Mouse (Mus musculus): ENCODE results near the gene Mapkap1. TPM values are rescaled to one million over a fixed set of nuclear protein-coding genes. Genes with fewer than 3 reads are reported as not detected.

Mapkap1 gene
- polyA plus RNA-seq, 1 experiment, result 52.5 TPM

DNA sequence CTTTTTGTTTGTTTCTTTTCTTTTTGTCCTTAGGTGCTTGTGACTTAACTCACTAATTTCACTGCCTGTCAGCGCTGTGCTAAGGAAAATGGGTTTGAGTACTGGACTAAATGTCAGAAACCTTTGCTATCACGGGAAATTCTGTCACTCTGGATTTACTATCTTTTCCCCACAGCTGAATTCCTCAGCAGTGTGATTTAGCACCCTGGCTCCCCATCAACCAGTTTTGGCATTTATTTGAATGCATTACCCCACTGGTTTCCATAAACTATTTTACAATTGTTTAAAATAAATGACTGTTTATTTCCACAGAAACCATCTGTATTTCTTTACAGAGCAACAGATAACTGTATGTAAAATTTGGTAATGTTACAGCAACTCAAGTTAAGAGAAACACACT, 146.2 kb downstream of the Mapkap1 start:
- WGBS, result 74% methylated on average over 2 of the region's 2 CpGs
- H3K4me3 ChIP-seq (ENCODE audit: low read depth, low read length), result no peak overlapping the region
- H3K4me1 ChIP-seq (ENCODE audit: control insufficient read depth, insufficient read depth, insufficient read length, low read length), result no peaks in the 10 kb centered on the region
- no peak overlapping the region for H3K27ac ChIP-seq (ENCODE audit: insufficient read depth, low read depth, low read length)
- TF ChIP-seq CTCF (IDR thresholded peaks at IDR 0.05; ENCODE audit: extremely low read depth, insufficient read length, insufficient replicate concordance, low read depth, low read length) (no peak), POLR2A (IDR thresholded peaks at IDR 0.05; ENCODE audit: low read depth, low read length) (no peak)
- no peaks in the 10 kb centered on the region for H3K36me3 ChIP-seq (ENCODE audit: control insufficient read depth, insufficient read depth, low read length)
- no peaks in the 10 kb centered on the region for H3K27me3 ChIP-seq (ENCODE audit: control insufficient read depth, insufficient read depth, low read length)

DNA sequence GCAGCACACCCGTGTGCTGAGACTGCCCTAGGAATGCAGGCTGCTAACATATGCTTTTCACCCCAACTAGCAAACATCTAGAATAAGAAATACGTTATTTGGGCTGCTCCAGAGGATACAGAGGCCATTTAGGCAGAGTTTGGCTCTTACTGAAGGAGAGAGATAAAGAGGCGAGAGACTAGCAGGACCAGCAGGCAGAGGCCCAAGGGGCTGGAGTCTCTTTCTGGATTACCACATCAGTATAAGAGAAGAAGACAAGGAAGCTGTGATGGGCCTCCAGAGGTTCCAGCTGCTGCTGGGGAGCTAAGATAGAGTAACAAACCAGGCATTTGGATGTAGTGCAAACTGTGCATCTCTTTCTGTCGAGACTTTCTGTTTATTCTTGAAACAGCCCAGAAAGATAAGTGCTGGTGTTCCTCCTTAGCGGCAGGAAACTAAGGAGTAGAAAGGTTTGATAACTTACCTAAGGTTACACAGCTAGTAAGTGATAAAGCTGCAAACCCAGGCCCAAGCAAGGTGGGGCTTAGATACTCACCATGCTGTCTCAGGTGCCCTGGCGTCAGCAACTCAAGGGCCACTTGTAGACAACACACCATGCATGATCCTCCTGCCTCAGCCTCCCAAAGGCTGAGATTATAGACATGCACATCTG, 147.1 kb downstream of the Mapkap1 start:
- Histone ChIP-seq H3K27me3 (ENCODE audit: control insufficient read depth, insufficient read depth, low read length) (no peaks in the 10 kb centered on the region), H3K4me1 (ENCODE audit: control insufficient read depth, insufficient read depth, insufficient read length, low read length) (no peaks in the 10 kb centered on the region), H3K36me3 (ENCODE audit: control insufficient read depth, insufficient read depth, low read length) (no peaks in the 10 kb centered on the region), H3K4me3 (ENCODE audit: low read depth, low read length) (no peak overlapping the region), H3K27ac (ENCODE audit: insufficient read depth, low read depth, low read length) (no peak overlapping the region)
- WGBS, result 71% methylated on average over 6 of the region's 6 CpGs
- TF ChIP-seq CTCF (IDR thresholded peaks at IDR 0.05; ENCODE audit: extremely low read depth, insufficient read length, insufficient replicate concordance, low read depth, low read length) (no peak), POLR2A (IDR thresholded peaks at IDR 0.05; ENCODE audit: low read depth, low read length) (no peak)

DNA sequence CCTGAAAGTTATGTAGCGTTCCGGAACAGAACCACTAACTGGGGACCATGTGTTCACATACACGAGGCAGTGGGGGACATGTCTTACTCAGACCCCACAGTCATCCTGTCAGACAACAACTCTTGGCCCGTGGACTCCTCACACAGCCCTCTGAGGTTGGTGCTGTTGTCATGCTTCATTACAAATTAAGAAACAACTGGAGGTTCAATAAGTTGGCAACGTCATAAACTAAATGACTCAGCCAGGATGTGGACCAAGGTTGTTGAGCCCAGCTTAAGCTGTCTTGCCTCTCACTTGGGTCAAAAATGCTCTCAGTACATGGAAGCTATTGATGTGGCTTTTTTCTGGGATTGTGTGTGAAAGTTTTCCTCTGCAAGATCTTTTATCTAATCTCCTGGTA, 153.6 kb downstream of the Mapkap1 start:
- Histone ChIP-seq H3K36me3 (ENCODE audit: control insufficient read depth, insufficient read depth, low read length) (peaks cover 10% of the 10 kb centered on the region), H3K27ac (ENCODE audit: insufficient read depth, low read depth, low read length) (no peak overlapping the region), H3K4me3 (ENCODE audit: low read depth, low read length) (no peak overlapping the region), H3K27me3 (ENCODE audit: control insufficient read depth, insufficient read depth, low read length) (no peaks in the 10 kb centered on the region), H3K4me1 (ENCODE audit: control insufficient read depth, insufficient read depth, insufficient read length, low read length) (no peaks in the 10 kb centered on the region)
- TF ChIP-seq CTCF (IDR thresholded peaks at IDR 0.05; ENCODE audit: extremely low read depth, insufficient read length, insufficient replicate concordance, low read depth, low read length) (no peak), POLR2A (IDR thresholded peaks at IDR 0.05; ENCODE audit: low read depth, low read length) (no peak)
- WGBS, result 81% methylated on average over 5 of the region's 5 CpGs

DNA sequence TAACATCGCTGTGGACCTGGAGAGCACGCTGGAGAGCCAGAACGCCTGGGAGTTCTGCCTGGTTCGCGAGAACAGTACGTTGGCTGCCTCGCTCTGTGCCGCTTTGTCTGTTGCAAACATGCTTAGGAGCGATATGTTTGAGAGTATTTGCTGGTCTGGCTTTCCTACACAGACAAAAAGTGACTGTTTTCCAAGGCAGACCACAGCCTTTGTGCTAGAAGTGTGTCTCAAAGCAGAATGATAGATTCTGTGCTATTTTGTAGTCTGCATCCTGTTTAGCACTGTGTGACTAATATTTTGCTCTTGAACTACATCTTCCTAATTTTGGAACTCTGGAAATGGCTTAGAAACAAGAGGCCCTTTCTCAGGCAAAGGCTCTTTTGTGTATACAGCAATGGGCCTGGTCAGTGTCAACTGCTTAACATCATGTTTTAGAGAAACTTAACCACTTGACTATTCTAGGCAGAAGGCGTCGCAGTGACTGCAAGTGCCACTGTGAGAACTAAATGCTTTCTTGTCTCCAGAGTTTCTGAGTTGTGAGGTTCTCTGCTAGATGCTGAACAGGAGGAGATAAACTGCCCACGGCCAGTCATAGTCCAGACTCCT, 156.6 kb downstream of the Mapkap1 start:
- 87% methylated on average over 12 of the region's 12 CpGs for WGBS
- Histone ChIP-seq H3K4me1 (ENCODE audit: control insufficient read depth, insufficient read depth, insufficient read length, low read length) (no peaks in the 10 kb centered on the region), H3K4me3 (ENCODE audit: low read depth, low read length) (no peak overlapping the region), H3K27me3 (ENCODE audit: control insufficient read depth, insufficient read depth, low read length) (no peaks in the 10 kb centered on the region), H3K36me3 (ENCODE audit: control insufficient read depth, insufficient read depth, low read length) (peaks cover 16% of the 10 kb centered on the region), H3K27ac (ENCODE audit: insufficient read depth, low read depth, low read length) (no peak overlapping the region)
- no peak for TF ChIP-seq CTCF (IDR thresholded peaks at IDR 0.05; ENCODE audit: extremely low read depth, insufficient read length, insufficient replicate concordance, low read depth, low read length)
- no peak for TF ChIP-seq POLR2A (IDR thresholded peaks at IDR 0.05; ENCODE audit: low read depth, low read length)

GRCm38 (mm10) chr2:34563865-34564264, 157.3 kb downstream of the Mapkap1 start:
- Histone ChIP-seq H3K4me1 (ENCODE audit: control insufficient read depth, insufficient read depth, insufficient read length, low read length) (no peaks in the 10 kb centered on the region), H3K27me3 (ENCODE audit: control insufficient read depth, insufficient read depth, low read length) (no peaks in the 10 kb centered on the region), H3K36me3 (ENCODE audit: control insufficient read depth, insufficient read depth, low read length) (peaks cover 16% of the 10 kb centered on the region), H3K4me3 (ENCODE audit: low read depth, low read length) (no peak overlapping the region), H3K27ac (ENCODE audit: insufficient read depth, low read depth, low read length) (no peak overlapping the region)
- TF ChIP-seq POLR2A (IDR thresholded peaks at IDR 0.05; ENCODE audit: low read depth, low read length), result no peak
- no peak for TF ChIP-seq CTCF (IDR thresholded peaks at IDR 0.05; ENCODE audit: extremely low read depth, insufficient read length, insufficient replicate concordance, low read depth, low read length)

GRCm38 (mm10) chr2:34566146-34566545, 159.6 kb downstream of the Mapkap1 start:
- Histone ChIP-seq H3K27ac (ENCODE audit: insufficient read depth, low read depth, low read length) (no peak overlapping the region), H3K4me1 (ENCODE audit: control insufficient read depth, insufficient read depth, insufficient read length, low read length) (no peaks in the 10 kb centered on the region), H3K27me3 (ENCODE audit: control insufficient read depth, insufficient read depth, low read length) (no peaks in the 10 kb centered on the region), H3K4me3 (ENCODE audit: low read depth, low read length) (no peak overlapping the region), H3K36me3 (ENCODE audit: control insufficient read depth, insufficient read depth, low read length) (peaks cover 14% of the 10 kb centered on the region)
- WGBS, result 64% methylated on average over 4 of the region's 4 CpGs
- no peak for TF ChIP-seq CTCF (IDR thresholded peaks at IDR 0.05; ENCODE audit: extremely low read depth, insufficient read length, insufficient replicate concordance, low read depth, low read length)
- TF ChIP-seq POLR2A (IDR thresholded peaks at IDR 0.05; ENCODE audit: low read depth, low read length), result no peak

GRCm38 (mm10) chr2:34566601-34567000, 160.0 kb downstream of the Mapkap1 start:
- Histone ChIP-seq H3K4me3 (ENCODE audit: low read depth, low read length) (no peak overlapping the region), H3K36me3 (ENCODE audit: control insufficient read depth, insufficient read depth, low read length) (peaks cover 14% of the 10 kb centered on the region), H3K27me3 (ENCODE audit: control insufficient read depth, insufficient read depth, low read length) (no peaks in the 10 kb centered on the region), H3K27ac (ENCODE audit: insufficient read depth, low read depth, low read length) (no peak overlapping the region), H3K4me1 (ENCODE audit: control insufficient read depth, insufficient read depth, insufficient read length, low read length) (no peaks in the 10 kb centered on the region)
- no peak for TF ChIP-seq POLR2A (IDR thresholded peaks at IDR 0.05; ENCODE audit: low read depth, low read length)
- no peak for TF ChIP-seq CTCF (IDR thresholded peaks at IDR 0.05; ENCODE audit: extremely low read depth, insufficient read length, insufficient replicate concordance, low read depth, low read length)
- WGBS, result 18% methylated on average over 1 of the region's 1 CpGs

Data from small intestine, adult 2 months (tissue).